Mouse (Mus musculus): ENCODE measurements at regions not wholly inside any gene's neighbourhood (a gene's known extent, or its start where the extent isn't known, plus 50 kb on each side); places are given as distances from the start of the nearest gene placed in this dataset.

GRCm38 (mm10) chr15:11774717-11775116 lies 132.4 kb downstream of the Npr3 start:
- Histone ChIP-seq H3K9me3 (ENCODE audit: control insufficient read depth, low read length) (no peaks in the 10 kb centered on the region), H3K4me3 (ENCODE audit: low read depth, low read length) (no peak overlapping the region), H3K36me3 (ENCODE audit: control insufficient read depth, insufficient read depth, low read length) (no peaks in the 10 kb centered on the region), H3K4me2 (ENCODE audit: low read depth, severe bottlenecking) (no peak overlapping the region), H3K27ac (replicated peaks; ENCODE audit: low read depth, low read length) (no peak overlapping the region), H3K27me3 (ENCODE audit: control insufficient read depth, insufficient read depth, low read length) (no peaks in the 10 kb centered on the region), H3K9ac (ENCODE audit: low read length) (no peak overlapping the region), H3K4me1 (ENCODE audit: control insufficient read depth, insufficient read depth, low read length) (0 out of 2 replicates have a peak, but pooled peaks cover 2% of the 10 kb centered on the region)
- DNase-seq (ENCODE audit: low spot score) (peak; percentile 46), ATAC-seq (ENCODE audit: insufficient number of reproducible peaks, low FRiP score, low TSS enrichment, low read depth) (peak; percentile 54; the same call in 1 of the 2 replicates)
- 19% methylated on average over 5 of the region's 5 CpGs for WGBS

DNA sequence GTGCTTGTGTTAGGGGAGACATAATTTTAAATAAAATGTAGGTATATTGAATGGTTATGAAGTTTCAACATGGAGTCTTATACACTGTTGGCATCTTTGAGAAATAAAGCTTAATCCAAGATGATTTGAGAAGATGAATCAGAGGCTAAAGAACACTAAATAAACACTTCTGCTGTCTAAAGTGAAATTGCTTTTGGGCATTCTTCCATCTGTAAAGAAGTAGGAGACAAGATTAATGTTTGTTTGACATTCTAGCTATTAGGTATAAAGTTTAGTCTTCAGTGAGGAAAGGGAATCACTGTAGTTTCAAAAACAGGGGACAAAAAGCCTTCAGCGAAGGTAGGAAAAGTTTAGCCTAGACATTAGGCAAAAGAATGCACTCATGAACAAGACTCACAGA lies 136.5 kb downstream of the Npr3 start:
- H3K36me3 ChIP-seq (ENCODE audit: control insufficient read depth, insufficient read depth, low read length) = no peaks in the 10 kb centered on the region
- no peak overlapping the region for H3K4me3 ChIP-seq (ENCODE audit: low read depth, low read length)
- H3K4me1 ChIP-seq (ENCODE audit: control insufficient read depth, insufficient read depth, low read length) = 0 out of 2 replicates have a peak, but pooled peaks cover 2% of the 10 kb centered on the region
- no peak overlapping the region for H3K4me2 ChIP-seq (ENCODE audit: low read depth, severe bottlenecking)
- DNase-seq (ENCODE audit: low spot score) = no peak
- no peak for ATAC-seq (ENCODE audit: insufficient number of reproducible peaks, low FRiP score, low TSS enrichment, low read depth)
- no peak overlapping the region for H3K27ac ChIP-seq (replicated peaks; ENCODE audit: low read depth, low read length)
- no peaks in the 10 kb centered on the region for H3K9me3 ChIP-seq (ENCODE audit: control insufficient read depth, low read length)
- 87% methylated on average over 1 of the region's 1 CpGs for WGBS
- no peaks in the 10 kb centered on the region for H3K27me3 ChIP-seq (ENCODE audit: control insufficient read depth, insufficient read depth, low read length)
- H3K9ac ChIP-seq (ENCODE audit: low read length) = no peak overlapping the region

DNA sequence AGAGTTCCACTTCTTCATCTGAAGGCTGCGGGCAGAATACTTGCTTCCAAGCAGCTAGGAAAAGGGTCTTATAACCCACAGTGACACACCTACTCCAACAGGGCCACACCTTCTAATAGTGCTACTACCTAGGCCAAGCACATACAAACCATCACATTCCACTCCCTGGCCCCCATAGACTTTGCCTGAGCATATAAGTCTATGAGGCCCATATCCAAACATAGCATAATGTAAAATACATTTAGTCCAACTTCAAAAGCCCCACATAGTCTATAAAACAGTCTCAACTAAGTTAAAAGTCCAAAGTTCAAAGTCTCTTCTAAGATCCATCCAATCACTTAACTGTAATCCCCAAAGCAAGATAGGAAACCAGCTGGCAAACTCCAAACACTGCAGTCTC lies 149.1 kb downstream of the Npr3 start:
- Histone ChIP-seq H3K9ac (ENCODE audit: low read length) (no peak overlapping the region), H3K4me3 (ENCODE audit: low read depth, low read length) (no peak overlapping the region), H3K4me1 (ENCODE audit: control insufficient read depth, insufficient read depth, low read length) (no peaks in the 10 kb centered on the region), H3K4me2 (ENCODE audit: low read depth, severe bottlenecking) (no peak overlapping the region), H3K9me3 (ENCODE audit: control insufficient read depth, low read length) (no peaks in the 10 kb centered on the region), H3K36me3 (ENCODE audit: control insufficient read depth, insufficient read depth, low read length) (no peaks in the 10 kb centered on the region), H3K27me3 (ENCODE audit: control insufficient read depth, insufficient read depth, low read length) (no peaks in the 10 kb centered on the region), H3K27ac (replicated peaks; ENCODE audit: low read depth, low read length) (no peak overlapping the region)
- ATAC-seq (ENCODE audit: insufficient number of reproducible peaks, low FRiP score, low TSS enrichment, low read depth) = no peak
- 91% methylated on average over 1 of the region's 1 CpGs for WGBS
- DNase-seq (ENCODE audit: low spot score) = no peak

DNA sequence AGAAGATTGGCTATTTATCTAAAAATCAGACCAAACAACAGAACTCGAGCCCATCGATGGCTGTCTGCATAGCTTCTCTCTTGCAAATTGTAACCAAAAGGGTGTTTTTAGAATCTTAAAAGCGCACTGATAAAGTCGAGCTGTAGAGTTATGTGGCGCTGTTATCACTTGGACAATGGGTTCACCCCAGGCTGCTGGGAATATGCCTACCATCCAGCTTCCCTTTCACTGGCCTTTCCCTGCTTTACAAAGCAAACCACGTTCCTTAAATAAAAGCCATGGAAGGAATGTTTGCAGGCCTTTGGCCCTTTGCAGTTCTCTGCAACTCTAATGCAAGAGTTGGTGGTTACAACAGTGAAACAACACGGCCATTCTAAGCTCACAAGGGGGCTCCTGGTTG lies 150.3 kb downstream of the Npr3 start:
- no peaks in the 10 kb centered on the region for H3K9me3 ChIP-seq (ENCODE audit: control insufficient read depth, low read length)
- no peak overlapping the region for H3K4me2 ChIP-seq (ENCODE audit: low read depth, severe bottlenecking)
- no peaks in the 10 kb centered on the region for H3K27me3 ChIP-seq (ENCODE audit: control insufficient read depth, insufficient read depth, low read length)
- no peaks in the 10 kb centered on the region for H3K36me3 ChIP-seq (ENCODE audit: control insufficient read depth, insufficient read depth, low read length)
- H3K4me1 ChIP-seq (ENCODE audit: control insufficient read depth, insufficient read depth, low read length) = no peaks in the 10 kb centered on the region
- no peak overlapping the region for H3K4me3 ChIP-seq (ENCODE audit: low read depth, low read length)
- 84% methylated on average over 7 of the region's 7 CpGs for WGBS
- no peak for ATAC-seq (ENCODE audit: insufficient number of reproducible peaks, low FRiP score, low TSS enrichment, low read depth)
- no peak for DNase-seq (ENCODE audit: low spot score)
- no peak overlapping the region for H3K9ac ChIP-seq (ENCODE audit: low read length)
- no peak overlapping the region for H3K27ac ChIP-seq (replicated peaks; ENCODE audit: low read depth, low read length)

DNA sequence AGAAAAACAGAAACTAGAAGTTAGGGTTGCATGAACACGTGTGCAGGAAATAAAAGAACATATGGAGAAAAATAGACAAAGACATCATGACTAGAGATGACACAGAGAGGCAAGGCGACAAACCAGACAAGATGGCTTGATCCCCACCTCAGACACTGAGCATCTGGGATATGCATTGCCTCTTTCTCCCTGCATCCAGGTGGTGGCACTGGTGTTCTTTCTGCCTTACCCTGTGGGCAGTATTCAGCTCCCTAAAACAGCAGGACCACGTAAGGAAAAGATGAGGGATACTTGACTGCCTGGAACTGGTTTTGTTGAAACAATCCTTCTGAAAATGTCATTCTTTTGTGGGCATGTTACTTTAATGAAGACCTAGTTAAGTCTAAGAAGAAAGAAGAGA lies 153.9 kb downstream of the Npr3 start:
- Histone ChIP-seq H3K4me2 (ENCODE audit: low read depth, severe bottlenecking) (no peak overlapping the region), H3K4me3 (ENCODE audit: low read depth, low read length) (no peak overlapping the region), H3K9me3 (ENCODE audit: control insufficient read depth, low read length) (no peaks in the 10 kb centered on the region), H3K27me3 (ENCODE audit: control insufficient read depth, insufficient read depth, low read length) (no peaks in the 10 kb centered on the region), H3K4me1 (ENCODE audit: control insufficient read depth, insufficient read depth, low read length) (no peaks in the 10 kb centered on the region), H3K36me3 (ENCODE audit: control insufficient read depth, insufficient read depth, low read length) (no peaks in the 10 kb centered on the region), H3K9ac (ENCODE audit: low read length) (no peak overlapping the region), H3K27ac (replicated peaks; ENCODE audit: low read depth, low read length) (no peak overlapping the region)
- ATAC-seq (ENCODE audit: insufficient number of reproducible peaks, low FRiP score, low TSS enrichment, low read depth) (no peak), DNase-seq (ENCODE audit: low spot score) (peak; percentile 57)
- WGBS = 22% methylated on average over 3 of the region's 3 CpGs

DNA sequence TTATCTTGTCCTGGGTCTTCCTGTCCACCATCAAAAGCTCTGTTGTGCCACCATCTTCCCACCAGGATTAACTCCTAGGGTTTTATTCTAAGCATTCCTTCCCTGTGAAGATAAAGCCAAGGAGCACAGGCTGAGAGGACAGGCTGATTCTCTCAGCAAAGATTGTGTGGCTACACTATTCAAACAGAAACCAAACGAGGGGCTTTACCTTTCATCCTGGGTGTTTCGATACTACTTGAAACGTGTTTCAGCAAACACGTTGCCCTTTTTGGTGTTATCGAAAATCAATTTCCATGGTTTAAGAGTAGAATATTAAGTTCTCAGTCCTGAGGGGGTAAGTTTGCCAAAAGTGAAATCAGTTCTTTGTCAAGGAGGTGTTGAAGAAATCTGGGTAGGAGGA lies 156.2 kb downstream of the Npr3 start:
- Histone ChIP-seq H3K36me3 (ENCODE audit: control insufficient read depth, insufficient read depth, low read length) (no peaks in the 10 kb centered on the region), H3K27ac (replicated peaks; ENCODE audit: low read depth, low read length) (no peak overlapping the region), H3K4me1 (ENCODE audit: control insufficient read depth, insufficient read depth, low read length) (no peaks in the 10 kb centered on the region), H3K4me3 (ENCODE audit: low read depth, low read length) (no peak overlapping the region), H3K27me3 (ENCODE audit: control insufficient read depth, insufficient read depth, low read length) (no peaks in the 10 kb centered on the region), H3K9ac (ENCODE audit: low read length) (no peak overlapping the region), H3K9me3 (ENCODE audit: control insufficient read depth, low read length) (no peaks in the 10 kb centered on the region), H3K4me2 (ENCODE audit: low read depth, severe bottlenecking) (no peak overlapping the region)
- 84% methylated on average over 5 of the region's 5 CpGs for whole genome bisulfite sequencing
- DNase-seq (ENCODE audit: low spot score) (no peak), ATAC-seq (ENCODE audit: insufficient number of reproducible peaks, low FRiP score, low TSS enrichment, low read depth) (no peak)

GRCm38 (mm10) chr15:11749509-11749908 lies 157.6 kb downstream of the Npr3 start:
- Histone ChIP-seq H3K4me3 (ENCODE audit: low read depth, low read length) (no peak overlapping the region), H3K9ac (ENCODE audit: low read length) (no peak overlapping the region), H3K4me2 (ENCODE audit: low read depth, severe bottlenecking) (no peak overlapping the region), H3K27ac (replicated peaks; ENCODE audit: low read depth, low read length) (no peak overlapping the region), H3K36me3 (ENCODE audit: control insufficient read depth, insufficient read depth, low read length) (no peaks in the 10 kb centered on the region), H3K4me1 (ENCODE audit: control insufficient read depth, insufficient read depth, low read length) (no peaks in the 10 kb centered on the region), H3K27me3 (ENCODE audit: control insufficient read depth, insufficient read depth, low read length) (peaks cover 3% of the 10 kb centered on the region; the same call in 1 of the 2 replicates), H3K9me3 (ENCODE audit: control insufficient read depth, low read length) (no peaks in the 10 kb centered on the region)
- no peak for DNase-seq (ENCODE audit: low spot score)
- 89% methylated on average over 4 of the region's 4 CpGs for WGBS
- no peak for ATAC-seq (ENCODE audit: insufficient number of reproducible peaks, low FRiP score, low TSS enrichment, low read depth)

GRCm38 (mm10) chr15:11748306-11748705 lies 158.8 kb downstream of the Npr3 start:
- Histone ChIP-seq H3K9me3 (ENCODE audit: control insufficient read depth, low read length) (no peaks in the 10 kb centered on the region), H3K27ac (replicated peaks; ENCODE audit: low read depth, low read length) (no peak overlapping the region), H3K4me1 (ENCODE audit: control insufficient read depth, insufficient read depth, low read length) (no peaks in the 10 kb centered on the region), H3K27me3 (ENCODE audit: control insufficient read depth, insufficient read depth, low read length) (peaks cover 3% of the 10 kb centered on the region; the same call in 1 of the 2 replicates), H3K36me3 (ENCODE audit: control insufficient read depth, insufficient read depth, low read length) (no peaks in the 10 kb centered on the region), H3K4me2 (ENCODE audit: low read depth, severe bottlenecking) (no peak overlapping the region), H3K9ac (ENCODE audit: low read length) (no peak overlapping the region), H3K4me3 (ENCODE audit: low read depth, low read length) (no peak overlapping the region)
- WGBS = 94% methylated on average over 2 of the region's 2 CpGs
- ATAC-seq (ENCODE audit: insufficient number of reproducible peaks, low FRiP score, low TSS enrichment, low read depth) (no peak), DNase-seq (ENCODE audit: low spot score) (no peak)

GRCm38 (mm10) chr15:11746754-11747153 lies 160.3 kb downstream of the Npr3 start:
- Histone ChIP-seq H3K4me3 (ENCODE audit: low read depth, low read length) (no peak overlapping the region), H3K9me3 (ENCODE audit: control insufficient read depth, low read length) (no peaks in the 10 kb centered on the region), H3K27me3 (ENCODE audit: control insufficient read depth, insufficient read depth, low read length) (peaks cover 3% of the 10 kb centered on the region; the same call in 1 of the 2 replicates), H3K36me3 (ENCODE audit: control insufficient read depth, insufficient read depth, low read length) (no peaks in the 10 kb centered on the region), H3K4me1 (ENCODE audit: control insufficient read depth, insufficient read depth, low read length) (peaks cover 5% of the 10 kb centered on the region; the same call in 1 of the 2 replicates), H3K9ac (ENCODE audit: low read length) (no peak overlapping the region), H3K4me2 (ENCODE audit: low read depth, severe bottlenecking) (no peak overlapping the region), H3K27ac (replicated peaks; ENCODE audit: low read depth, low read length) (no peak overlapping the region)
- ATAC-seq (ENCODE audit: insufficient number of reproducible peaks, low FRiP score, low TSS enrichment, low read depth) (no peak), DNase-seq (ENCODE audit: low spot score) (no peak)
- WGBS = 93% methylated on average over 1 of the region's 1 CpGs

Data from limb, embryonic 11.5 days (tissue).